Mouse (Mus musculus): Measurements from ENCODE around the gene Zic4.

- TF ChIP-seq POLR2A (IDR thresholded peaks at IDR 0.05; ENCODE audit: extremely low read depth, insufficient read depth, low read length): no peak
- no peak for TF ChIP-seq CTCF (IDR thresholded peaks at IDR 0.05; ENCODE audit: extremely low read depth, insufficient read depth, low read length)
Observed at GRCm38 (mm10) chr9:91373811-91374575, 11.8 kb downstream of the Zic4 start.

Measured in cortical plate, adult 2 months (tissue).